Mouse (Mus musculus) myocyte (in vitro differentiated cells): ENCODE measurements around the gene Ankrd6. TPM values are rescaled to one million over a fixed set of nuclear protein-coding genes. Genes with fewer than 3 reads are reported as not detected.

Experiments
- H3K27me3 ChIP-seq: one replicate; pipeline ENCODE4 v1.6.1; 2011; ENCODE audit not compliant: control insufficient read depth, insufficient read depth, insufficient read length
- H3K36me3 ChIP-seq: one replicate; pipeline ENCODE4 v1.6.1; 2011; ENCODE audit not compliant: control insufficient read depth, insufficient read depth
- H3K4me2 ChIP-seq: one replicate; pipeline ENCODE4 v1.6.1; 2011; ENCODE audit warnings: low read depth, control low read depth
- H3K4me3 ChIP-seq: one replicate; pipeline ENCODE4 v1.5.1; 2011; ENCODE audit warnings: mild to moderate bottlenecking, control low read depth, moderate library complexity
- H3K79me2 ChIP-seq: one replicate; pipeline ENCODE4 v1.6.1; 2011; ENCODE audit not compliant: control insufficient read depth, insufficient read depth
- H3ac ChIP-seq: one replicate; pipeline ENCODE4 v1.6.1; 2011; ENCODE audit not compliant: control insufficient read depth, insufficient read length
- CEBPB ChIP-seq: IDR thresholded peaks from 2 replicates; pipeline ENCODE4 v1.6.1; 2011; ENCODE audit warnings: mild to moderate bottlenecking, moderate library complexity; ENCODE audit not compliant: poor library complexity, insufficient read depth, severe bottlenecking
- E2F4 ChIP-seq: IDR thresholded peaks from one replicate; pipeline ENCODE4 v1.6.1; 2011; ENCODE audit warnings: mild to moderate bottlenecking, control low read depth, moderate library complexity; ENCODE audit not compliant: insufficient read depth
- MAX ChIP-seq: IDR thresholded peaks from one replicate; pipeline ENCODE4 v1.6.1; 2011; ENCODE audit warnings: low read depth, mild to moderate bottlenecking, control low read depth
- MYOD1 ChIP-seq, 3 experiments: IDR thresholded peaks; one replicate each; pipeline ENCODE4 v1.6.1; 2011; ENCODE audit warnings: control low read depth in 2 of 3, low read depth in 2 of 3, mild to moderate bottlenecking in 2 of 3, moderate library complexity in 1 of 3; ENCODE audit not compliant: insufficient read length in 2 of 3, control insufficient read depth in 1 of 3
- MYOG ChIP-seq, 3 experiments: IDR thresholded peaks; one replicate each; pipeline ENCODE4 v1.6.1; 2011; ENCODE audit warnings: control low read depth in 2 of 3, low read depth in 2 of 3, mild to moderate bottlenecking in 2 of 3; ENCODE audit not compliant: insufficient read length in 2 of 3, control insufficient read depth in 1 of 3, insufficient read depth in 1 of 3
- POLR2A ChIP-seq: IDR thresholded peaks from one replicate; pipeline ENCODE4 v1.6.1; 2011; ENCODE audit warnings: low read depth, mild to moderate bottlenecking, control low read depth, moderate library complexity; ENCODE audit not compliant: insufficient read length
- POLR2AphosphoS2 ChIP-seq: IDR thresholded peaks from one replicate; pipeline ENCODE4 v1.6.1; 2011; ENCODE audit warnings: low read depth, control low read depth; ENCODE audit not compliant: insufficient read length
- REST ChIP-seq: IDR thresholded peaks from one replicate; pipeline ENCODE4 v1.6.1; 2011; ENCODE audit warnings: mild to moderate bottlenecking, control low read depth, moderate library complexity; ENCODE audit not compliant: insufficient read depth, insufficient read length
- SRF ChIP-seq: IDR thresholded peaks from one replicate; pipeline ENCODE4 v1.6.1; 2011; ENCODE audit warnings: low read depth; ENCODE audit not compliant: control insufficient read depth, insufficient read length
- TCF12 ChIP-seq: IDR thresholded peaks from one replicate; pipeline ENCODE4 v1.6.1; 2011; ENCODE audit warnings: mild to moderate bottlenecking, control low read depth; ENCODE audit not compliant: poor library complexity, insufficient read depth, severe bottlenecking
- TCF3 ChIP-seq: IDR thresholded peaks from one replicate; pipeline ENCODE4 v1.6.1; 2011; ENCODE audit warnings: low read depth, control low read depth; ENCODE audit not compliant: insufficient read length
- USF1 ChIP-seq: IDR thresholded peaks from one replicate; pipeline ENCODE4 v1.6.1; 2011; ENCODE audit warnings: low read depth, mild to moderate bottlenecking, control low read depth, moderate library complexity
- polyA plus RNA-seq: library from polyadenylated mRNA; unstranded; fragments of >200 nt; fragmentation: generic; extraction: Trizol; gene quantifications from one replicate; pipeline ENCODE4 v1.2.1, GENCODE M21; 2012; ENCODE audit warnings: missing spikeins

Ankrd6 gene
- polyA plus RNA-seq, 1 experiment = 0.31 TPM

- no peak overlapping the region for H3K4me3 ChIP-seq
- H3K27me3 ChIP-seq = no peaks in the 10 kb centered on the region
- TF ChIP-seq MAX (no peak), MYOG (IDR thresholded peaks at IDR 0.05; ENCODE audit: control insufficient read depth in 1 of 3, insufficient read depth in 1 of 3, insufficient read length in 2 of 3, low read depth in 2 of 3) (no peak), E2F4 (no peak), POLR2AphosphoS2 (no peak), MYOD1 (IDR thresholded peaks at IDR 0.05; ENCODE audit: control insufficient read depth in 1 of 3, insufficient read length in 2 of 3, low read depth in 2 of 3) (no peak), REST (no peak), SRF (no peak), TCF3 (no peak), POLR2A (no peak), CEBPB (no peak), TCF12 (no peak), USF1 (no peak)
- no peak overlapping the region for H3ac ChIP-seq
- H3K4me2 ChIP-seq = no peak overlapping the region
- no peaks in the 10 kb centered on the region for H3K36me3 ChIP-seq
- H3K79me2 ChIP-seq = no peaks in the 10 kb centered on the region
These were observed 46.8 kb downstream of the Ankrd6 start for GRCm38 (mm10) chr4:32903826-32904225.

- Histone ChIP-seq H3K4me3 (no peak overlapping the region), H3ac (no peak overlapping the region), H3K36me3 (no peaks in the 10 kb centered on the region), H3K79me2 (no peaks in the 10 kb centered on the region), H3K27me3 (no peaks in the 10 kb centered on the region), H3K4me2 (no peak overlapping the region)
- TF ChIP-seq MYOD1 (IDR thresholded peaks at IDR 0.05; ENCODE audit: control insufficient read depth in 1 of 3, insufficient read length in 2 of 3, low read depth in 2 of 3) (no peak), SRF (no peak), MYOG (IDR thresholded peaks at IDR 0.05; ENCODE audit: control insufficient read depth in 1 of 3, insufficient read depth in 1 of 3, insufficient read length in 2 of 3, low read depth in 2 of 3) (no peak), E2F4 (no peak), REST (no peak), MAX (no peak), CEBPB (no peak)
These were observed 51.6 kb downstream of the Ankrd6 start for GRCm38 (mm10) chr4:32899051-32899450.

DNA sequence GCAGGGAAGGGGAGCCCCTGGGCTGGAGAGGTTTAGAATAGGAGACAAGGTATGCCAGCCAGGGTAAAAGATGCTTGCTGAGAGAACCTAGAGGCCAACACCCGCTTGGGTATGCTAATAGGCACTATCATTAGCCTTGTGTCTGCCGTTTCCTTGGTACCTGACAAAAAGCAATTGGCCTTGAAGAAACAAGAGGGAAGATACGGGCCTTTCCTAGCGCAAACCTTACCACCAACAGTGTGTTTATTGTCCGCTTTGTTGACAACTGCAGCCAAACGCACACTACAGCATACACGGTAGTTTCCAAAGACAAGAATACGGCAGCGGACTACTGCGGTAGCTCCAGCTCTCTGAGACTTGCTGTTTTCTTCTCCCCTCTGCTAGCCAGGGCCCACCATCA, 59.3 kb downstream of the Ankrd6 start:
- no peak for TF ChIP-seq POLR2AphosphoS2
- Histone ChIP-seq H3K4me3 (no peak overlapping the region), H3ac (no peak overlapping the region), H3K27me3 (no peaks in the 10 kb centered on the region), H3K36me3 (no peaks in the 10 kb centered on the region), H3K79me2 (no peaks in the 10 kb centered on the region), H3K4me2 (no peak overlapping the region)

GRCm38 (mm10) chr4:32890735-32891098, 59.9 kb downstream of the Ankrd6 start:
- H3K79me2 ChIP-seq = no peaks in the 10 kb centered on the region
- no peak overlapping the region for H3K4me3 ChIP-seq
- no peaks in the 10 kb centered on the region for H3K36me3 ChIP-seq
- TF ChIP-seq POLR2AphosphoS2 (no peak), CEBPB (no peak), MAX (no peak), MYOD1 (IDR thresholded peaks at IDR 0.05; ENCODE audit: control insufficient read depth in 1 of 3, insufficient read length in 2 of 3, low read depth in 2 of 3) (no peak), MYOG (IDR thresholded peaks at IDR 0.05; ENCODE audit: control insufficient read depth in 1 of 3, insufficient read depth in 1 of 3, insufficient read length in 2 of 3, low read depth in 2 of 3) (no peak), SRF (no peak), TCF3 (no peak), TCF12 (no peak), POLR2A (no peak), REST (no peak), USF1 (no peak), E2F4 (no peak)
- no peaks in the 10 kb centered on the region for H3K27me3 ChIP-seq
- H3ac ChIP-seq = no peak overlapping the region
- no peak overlapping the region for H3K4me2 ChIP-seq

DNA sequence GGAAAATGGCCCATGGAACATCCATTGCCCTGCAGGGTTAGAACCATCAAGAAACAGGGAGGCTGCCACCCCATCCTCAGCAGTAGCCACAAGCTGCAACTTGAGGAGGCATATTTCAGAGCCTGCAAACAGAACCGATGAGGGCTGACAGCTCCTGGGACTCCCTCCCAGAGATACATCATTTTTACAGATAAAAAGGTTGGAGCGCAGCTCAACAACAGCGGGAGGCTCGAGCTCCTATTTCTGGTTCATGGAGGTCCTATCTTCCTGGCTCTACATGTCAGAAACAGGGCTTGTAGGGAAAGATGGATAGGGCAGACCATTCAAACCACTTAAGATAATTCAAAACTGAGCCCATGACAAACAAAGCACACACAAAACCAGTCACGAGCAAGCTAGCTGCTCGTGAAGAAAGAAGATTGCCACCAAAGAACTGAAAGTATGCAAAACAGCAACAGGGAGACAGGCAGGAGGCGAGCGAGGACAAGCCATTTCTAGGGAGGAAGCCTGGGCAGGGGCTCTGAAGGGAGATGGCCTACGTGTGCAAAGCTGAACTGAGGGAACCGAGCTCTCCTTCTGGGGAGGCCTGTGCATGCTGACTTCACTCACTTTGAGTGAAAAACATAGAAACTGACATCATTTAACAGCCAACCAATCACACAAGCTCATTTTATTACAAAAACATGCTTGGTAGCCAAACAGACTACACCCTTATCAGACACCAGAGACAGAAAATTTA, 60.5 kb downstream of the Ankrd6 start:
- Histone ChIP-seq H3K36me3 (no peaks in the 10 kb centered on the region), H3K4me2 (no peak overlapping the region), H3K27me3 (no peaks in the 10 kb centered on the region), H3K79me2 (no peaks in the 10 kb centered on the region), H3K4me3 (no peak overlapping the region), H3ac (no peak overlapping the region)
- TF ChIP-seq POLR2AphosphoS2 (no peak), USF1 (no peak), POLR2A (no peak), TCF3 (no peak), SRF (no peak), MYOG (IDR thresholded peaks at IDR 0.05; ENCODE audit: control insufficient read depth in 1 of 3, insufficient read depth in 1 of 3, insufficient read length in 2 of 3, low read depth in 2 of 3) (no peak), MYOD1 (IDR thresholded peaks at IDR 0.05; ENCODE audit: control insufficient read depth in 1 of 3, insufficient read length in 2 of 3, low read depth in 2 of 3) (no peak), REST (no peak), MAX (no peak), TCF12 (no peak), CEBPB (no peak), E2F4 (no peak)
